Mouse (Mus musculus): ENCODE measurements at regions not wholly inside any gene's neighbourhood (a gene's known extent, or its start where the extent isn't known, plus 50 kb on each side); places are given as distances from the start of the nearest gene placed in this dataset.

DNA sequence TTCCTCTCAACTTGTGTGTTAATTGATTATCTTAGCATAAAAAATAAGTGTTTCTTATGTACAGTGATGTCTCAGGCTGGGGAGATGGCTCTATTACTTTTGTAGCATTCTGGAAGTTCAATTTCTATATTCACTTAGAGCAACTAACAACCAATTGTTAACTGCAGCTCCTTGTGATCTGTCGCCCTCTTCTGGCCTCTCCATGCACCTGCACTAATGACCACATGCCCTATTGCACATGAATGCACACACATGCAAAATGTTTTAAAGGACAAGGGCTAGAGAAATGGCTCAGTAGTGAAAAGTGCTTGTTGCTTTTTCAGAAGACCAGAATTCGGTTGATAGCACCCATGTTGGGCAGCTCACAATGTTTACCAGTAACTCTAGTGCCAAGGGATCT lies 629.1 kb upstream of the Dpp10 start:
- DNase-seq (ENCODE audit: low read depth, low spot score): peak; percentile 5

DNA sequence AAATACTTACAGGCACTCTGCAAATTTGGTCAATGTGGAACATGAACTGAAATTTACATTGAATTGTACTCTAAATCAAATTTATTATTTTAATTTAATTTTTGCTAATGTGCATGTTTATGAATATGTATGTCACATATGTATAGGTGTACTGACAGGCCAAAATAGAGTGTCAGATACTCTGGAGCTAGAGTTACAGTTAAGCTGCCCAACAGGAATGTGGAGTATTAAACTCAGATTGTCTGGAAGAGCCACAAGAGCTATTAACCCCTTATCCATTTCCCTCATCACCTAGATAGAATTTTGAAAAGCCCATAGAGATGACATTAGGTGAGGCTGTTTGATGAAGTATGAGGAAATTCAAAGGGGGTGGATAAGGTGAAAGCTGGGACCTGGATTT lies 607.5 kb upstream of the Dpp10 start:
- no peak for DNase-seq (ENCODE audit: low read depth, low spot score)

- peak; percentile 14 for DNase-seq (ENCODE audit: low read depth, low spot score)
Measured at GRCm38 (mm10) chr1:124652251-124652861, 607.0 kb upstream of the Dpp10 start.

DNA sequence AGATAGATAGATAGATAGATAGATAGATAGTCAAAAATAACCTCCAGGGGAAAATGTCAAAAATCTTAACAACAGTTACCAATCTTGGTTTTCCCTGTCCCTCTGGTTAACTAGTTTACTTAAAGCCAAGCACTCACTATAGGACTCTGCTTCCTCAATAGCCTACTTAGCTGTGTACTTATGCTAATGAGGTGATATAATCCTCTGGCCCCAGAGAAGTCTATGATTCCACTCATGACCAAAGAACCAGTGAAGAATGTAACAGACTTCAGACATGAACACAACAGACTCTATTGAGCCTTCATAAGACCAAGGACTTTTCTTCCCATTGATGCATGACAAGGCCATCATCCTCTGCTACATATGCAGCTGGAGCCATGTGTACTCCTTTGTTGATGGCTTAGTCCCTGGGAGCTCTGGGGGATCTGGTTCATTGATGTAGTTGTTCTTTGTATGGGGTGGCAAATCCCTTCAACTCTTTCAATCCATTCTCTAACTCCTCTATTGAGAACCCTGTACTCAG lies 589.9 kb upstream of the Dpp10 start:
- DNase-seq (ENCODE audit: low read depth, low spot score): no peak

GRCm38 (mm10) chr1:124630084-124630483 lies 584.7 kb upstream of the Dpp10 start:
- peak; percentile 27 for DNase-seq (ENCODE audit: low read depth, low spot score)

GRCm38 (mm10) chr1:124584620-124585019 lies 539.3 kb upstream of the Dpp10 start:
- DNase-seq (ENCODE audit: low read depth, low spot score): no peak

All from forelimb bud, embryonic 11.5 days (tissue).